Mouse (Mus musculus): ENCODE measurements around the gene Gpx1.

- TF ChIP-seq CTCF (IDR thresholded peaks at IDR 0.05; ENCODE audit: low read depth, low read length) (no peak), POLR2A (IDR thresholded peaks at IDR 0.05; ENCODE audit: extremely low read depth, insufficient read depth, low read length) (no peak)
Measured at GRCm38 (mm10) chr9:108381382-108381781, 42.7 kb downstream of the Gpx1 start.

Measured in liver, adult 2 months (tissue).